Mouse (Mus musculus) frontal cortex, postnatal 36 days (tissue): ENCODE data around the gene Auts2.

ENCODE experiments used
- DNase-seq, 2 experiments: peaks; one replicate each; pipeline ENCODE4 v3.0.0; 2022; ENCODE audit warnings: low spot score in 2 of 2

Gene Auts2

DNA sequence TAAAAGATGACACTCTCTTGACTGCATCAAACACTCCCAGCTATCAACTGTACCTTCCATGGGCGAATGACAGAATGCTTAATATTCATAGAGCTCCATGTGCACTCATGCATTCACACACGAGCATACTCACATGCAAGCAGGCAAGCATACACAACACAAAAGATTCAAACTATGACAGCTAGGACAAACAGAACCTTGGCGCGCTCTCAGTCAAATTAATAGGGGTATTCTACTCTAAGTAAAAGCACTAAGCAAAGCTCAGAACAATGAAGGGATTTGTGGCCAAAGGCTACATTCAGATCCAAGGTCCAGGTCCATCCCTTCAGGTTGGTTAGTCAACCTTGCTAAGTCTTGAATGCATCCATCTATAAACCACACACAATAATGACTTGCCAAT is 219.5 kb downstream of the Auts2 start:
- DNase-seq, result no peak

DNA sequence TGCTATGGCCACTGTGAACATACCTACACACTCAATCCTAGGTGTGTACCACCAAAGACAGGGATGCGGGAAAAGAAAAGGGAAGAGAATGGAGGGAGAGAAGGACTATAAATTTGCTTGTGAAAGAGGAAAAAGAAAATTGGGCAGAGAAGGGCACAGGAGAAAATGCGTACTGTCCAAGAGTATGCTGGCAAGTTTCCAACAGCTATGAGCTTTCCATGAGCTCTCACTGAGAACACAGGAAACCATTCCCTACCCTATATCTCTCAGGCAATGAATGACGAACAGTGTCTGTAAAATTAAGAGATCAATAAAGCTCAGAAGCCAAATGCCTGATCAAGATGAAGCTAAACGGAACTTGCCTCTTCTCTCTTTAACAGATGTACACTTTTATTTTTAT is 220.2 kb downstream of the Auts2 start:
- no peak for DNase-seq

DNA sequence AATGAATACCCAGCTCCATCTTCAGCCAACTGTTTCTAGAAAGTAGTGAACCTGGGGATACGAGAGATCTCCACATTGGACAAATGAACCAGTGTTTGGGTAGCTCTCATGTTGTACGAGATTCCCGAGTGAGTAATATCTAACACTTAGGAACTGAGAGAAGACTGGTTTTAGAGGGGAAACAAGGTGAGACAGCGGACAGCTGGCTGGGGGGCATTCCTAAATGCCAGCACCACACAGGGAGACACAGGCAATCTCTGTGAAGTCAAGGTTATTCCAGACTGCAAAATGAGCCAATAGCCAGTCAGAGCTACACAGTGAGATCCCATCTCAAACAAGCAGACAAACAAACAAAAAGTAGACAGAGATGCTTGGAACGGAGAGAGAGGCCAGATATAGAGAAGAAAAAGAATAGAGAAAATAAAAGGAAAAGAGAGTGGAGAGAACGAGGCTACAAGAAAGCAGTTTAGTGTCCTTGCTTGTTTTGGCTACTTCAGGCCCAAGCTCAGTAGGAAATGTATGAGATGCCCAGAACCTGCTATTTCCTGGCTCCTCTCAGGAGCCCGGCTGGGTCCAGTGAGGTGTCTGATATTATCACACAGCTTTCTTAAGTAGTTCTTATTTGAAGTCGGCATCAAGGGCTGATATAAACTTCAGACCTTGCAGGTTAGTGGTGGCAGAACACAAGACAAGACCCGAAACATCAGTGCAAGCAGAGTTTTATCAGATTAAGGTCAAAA is 224.9 kb downstream of the Auts2 start:
- DNase-seq, result no peak

DNA sequence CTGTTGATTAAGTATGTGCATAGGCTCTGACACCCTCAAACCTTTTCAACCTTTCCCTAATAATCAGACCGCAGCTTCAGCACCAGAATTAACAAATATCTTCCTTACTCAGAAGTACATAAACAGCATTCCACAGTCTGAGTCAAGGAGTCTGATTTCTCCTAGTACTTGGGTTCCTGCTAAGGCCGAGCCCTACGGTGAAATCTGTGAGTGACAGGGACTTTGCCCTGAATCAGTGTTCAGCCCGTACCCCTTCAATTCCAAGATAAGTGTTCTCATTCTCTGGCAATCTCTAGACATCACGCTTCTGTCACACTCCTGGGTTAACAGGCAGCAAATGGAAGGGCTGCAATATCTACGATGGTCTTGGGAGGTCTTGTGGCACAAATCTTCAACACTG is 226.2 kb downstream of the Auts2 start:
- no peak for DNase-seq

DNA sequence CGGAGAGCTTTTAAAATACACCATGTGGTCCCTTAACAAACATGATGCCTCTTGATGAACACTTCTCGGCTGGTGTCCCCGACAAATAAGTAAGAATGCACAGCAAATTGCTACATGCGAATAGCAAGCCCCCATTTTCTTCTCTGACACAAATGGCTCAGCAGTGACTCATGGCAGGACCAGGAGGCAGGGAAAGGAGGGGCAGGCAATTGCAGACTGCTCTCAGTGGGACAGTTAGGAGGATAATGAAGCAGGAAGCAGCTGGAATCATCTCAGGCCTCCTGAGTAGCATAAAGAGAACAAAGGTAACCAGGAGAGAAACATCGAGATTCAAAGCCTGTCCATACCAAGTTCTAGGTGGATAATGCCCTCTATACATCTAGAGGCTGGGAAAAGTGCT is 228.8 kb downstream of the Auts2 start:
- no peak for DNase-seq

DNA sequence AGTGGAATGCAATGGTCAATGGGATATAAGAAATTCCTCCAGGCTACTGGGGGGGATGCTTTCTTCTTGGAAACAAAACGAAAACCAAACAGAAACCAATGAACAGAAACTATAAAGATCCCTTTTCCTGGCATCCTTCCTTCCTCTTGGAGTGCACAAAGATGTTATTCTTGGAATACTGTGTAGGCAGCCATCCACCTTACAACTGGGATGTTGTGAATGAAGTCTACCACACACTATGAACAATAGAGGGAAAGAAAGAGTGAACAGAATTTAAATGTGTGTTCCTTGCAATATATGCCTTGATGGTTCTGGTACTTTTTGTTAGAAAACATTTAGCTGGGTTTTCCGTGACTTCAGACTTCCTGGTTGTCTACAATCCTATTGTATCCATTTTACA is 236.1 kb downstream of the Auts2 start:
- no peak for DNase-seq

DNA sequence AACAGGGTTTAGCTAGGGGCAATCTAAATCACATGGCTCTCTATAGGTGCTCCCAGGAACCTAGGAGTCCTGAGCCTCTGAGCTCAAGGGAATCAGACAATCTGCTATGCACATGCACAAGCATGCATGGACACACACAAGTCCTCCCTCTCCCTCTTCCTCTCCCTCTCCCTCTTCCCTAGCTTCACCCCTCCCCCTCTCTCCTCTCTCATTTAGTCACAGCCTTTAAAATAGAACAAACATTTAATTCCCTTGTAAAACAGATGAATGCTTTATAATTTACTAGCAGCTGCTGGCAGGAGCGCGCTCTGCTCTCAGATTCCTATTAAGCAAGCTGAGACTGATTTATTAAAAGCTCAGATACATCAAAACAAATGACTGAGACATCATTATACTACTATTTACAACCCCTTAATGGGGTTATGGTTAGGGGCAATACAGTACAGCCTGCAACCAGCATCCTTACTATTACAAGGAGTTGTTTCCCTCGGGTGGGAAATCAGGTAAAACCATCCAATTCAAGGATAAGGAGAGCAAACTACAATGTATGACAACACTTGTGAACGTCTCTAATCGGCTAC is 237.7 kb downstream of the Auts2 start:
- no peak for DNase-seq

DNA sequence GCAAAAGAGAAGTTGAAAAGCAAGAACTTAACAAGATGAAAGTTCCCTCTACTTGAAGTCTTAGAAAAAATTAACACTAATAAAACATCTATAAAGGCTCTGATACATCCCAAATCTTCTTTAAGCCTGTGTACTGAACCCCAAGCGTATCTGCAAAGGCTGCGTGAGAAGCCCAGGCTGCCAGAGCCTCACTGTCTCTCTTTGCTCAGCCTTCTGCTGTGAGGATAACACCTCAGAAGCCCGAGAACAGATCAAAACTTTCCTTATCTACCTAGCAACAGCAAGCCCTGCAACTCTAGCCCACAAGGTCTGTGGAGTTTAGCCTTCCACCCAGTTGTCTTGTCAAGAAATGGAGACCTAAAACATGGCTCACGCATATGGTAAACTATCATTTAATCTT is 240.4 kb downstream of the Auts2 start:
- DNase-seq, result no peak

DNA sequence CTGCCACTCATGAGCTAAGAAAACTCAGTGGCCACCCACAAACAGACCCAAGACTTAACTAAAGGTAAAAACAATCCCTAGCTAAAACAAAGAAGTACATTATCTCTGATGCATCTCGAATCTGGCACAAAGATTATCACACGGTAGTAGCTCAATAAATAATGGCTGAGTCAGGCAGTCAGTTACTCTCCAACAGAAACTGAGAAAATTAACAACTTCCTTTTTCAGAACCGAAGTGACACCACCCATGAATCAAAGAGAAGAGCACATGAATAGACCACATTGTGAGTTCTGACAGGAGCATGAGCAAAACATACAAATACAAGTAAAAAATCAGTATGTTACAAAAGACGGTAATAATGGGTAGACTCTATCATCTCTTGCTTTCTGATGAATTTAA is 242.3 kb downstream of the Auts2 start:
- DNase-seq, result no peak

DNA sequence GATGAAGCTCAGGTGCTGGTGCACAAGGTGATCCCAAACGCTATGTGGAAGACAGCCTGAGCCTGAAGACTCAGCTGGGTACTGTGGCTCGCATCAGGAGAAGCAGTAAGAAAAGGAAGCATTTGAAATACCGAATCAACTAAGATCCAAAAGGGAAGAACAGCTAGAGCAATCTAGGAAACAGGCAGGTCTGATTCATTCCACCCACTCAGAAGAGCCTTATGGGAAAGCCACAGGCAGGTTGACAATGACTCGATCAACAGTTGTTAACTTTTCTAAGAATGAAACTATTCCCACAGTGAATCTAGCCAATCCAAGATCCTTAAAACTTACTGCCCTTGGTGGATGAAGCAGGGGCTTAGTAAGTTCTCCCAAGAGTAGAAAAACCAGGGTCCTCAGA is 243.4 kb downstream of the Auts2 start:
- peak in 1 of 2 experiments; percentile 22 for DNase-seq

DNA sequence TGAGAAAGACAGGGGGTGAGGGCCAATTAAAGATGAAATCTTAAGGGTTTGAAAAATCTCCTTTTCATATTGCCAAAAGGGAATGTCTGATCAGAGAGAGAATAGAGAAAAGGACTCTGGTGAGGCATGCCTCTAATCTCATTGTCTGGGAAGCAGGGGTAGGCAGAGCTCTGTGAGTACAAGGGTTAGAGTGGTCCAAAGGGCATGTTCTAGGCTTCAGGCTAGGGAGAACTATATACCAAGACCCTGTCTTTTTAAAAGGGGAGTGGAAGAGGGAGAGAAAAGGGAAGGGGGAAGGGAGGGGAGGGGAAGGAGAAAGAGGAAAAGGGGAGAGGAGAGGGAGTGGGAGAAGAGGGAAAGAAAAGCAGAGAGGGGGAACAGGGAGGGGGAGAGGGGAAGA is 244.1 kb downstream of the Auts2 start:
- DNase-seq, result no peak

DNA sequence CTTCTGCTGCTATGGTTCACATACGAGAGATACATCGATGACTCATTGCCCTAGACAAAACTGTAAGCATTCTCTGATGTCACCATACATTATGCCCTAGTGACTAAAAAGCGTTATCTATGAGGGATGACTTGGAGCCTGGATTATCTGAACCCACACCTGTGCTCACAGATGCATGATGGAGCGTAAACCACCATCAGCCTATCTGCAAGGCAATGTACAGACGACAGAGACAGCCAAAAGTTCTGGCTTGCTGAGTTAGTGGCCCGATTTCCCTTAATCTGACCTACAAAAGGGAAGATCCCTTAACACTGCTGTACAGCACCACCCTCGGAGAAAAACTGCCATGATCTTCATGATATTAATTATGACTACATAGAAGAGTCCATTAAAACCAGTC is 245.8 kb downstream of the Auts2 start:
- DNase-seq, result no peak

DNA sequence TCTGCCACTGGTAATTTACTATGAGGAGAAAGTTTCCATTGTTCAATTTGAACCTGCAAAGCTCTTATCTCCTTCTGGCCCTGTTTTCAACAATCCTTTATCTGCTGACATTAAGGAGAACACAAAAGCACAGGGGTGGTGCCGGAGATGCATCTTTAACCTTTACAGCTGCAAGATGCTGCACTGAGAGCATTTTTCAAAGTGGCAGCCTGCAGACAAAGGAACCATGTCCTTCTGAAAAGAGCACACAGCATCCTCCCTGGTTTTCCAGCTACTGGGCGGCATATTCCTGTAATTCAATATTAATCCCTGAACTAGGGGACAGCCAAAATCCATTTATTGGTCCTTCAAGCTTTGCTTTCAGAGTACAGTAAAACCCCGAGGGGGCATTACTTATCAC is 248.7 kb downstream of the Auts2 start:
- no peak for DNase-seq

DNA sequence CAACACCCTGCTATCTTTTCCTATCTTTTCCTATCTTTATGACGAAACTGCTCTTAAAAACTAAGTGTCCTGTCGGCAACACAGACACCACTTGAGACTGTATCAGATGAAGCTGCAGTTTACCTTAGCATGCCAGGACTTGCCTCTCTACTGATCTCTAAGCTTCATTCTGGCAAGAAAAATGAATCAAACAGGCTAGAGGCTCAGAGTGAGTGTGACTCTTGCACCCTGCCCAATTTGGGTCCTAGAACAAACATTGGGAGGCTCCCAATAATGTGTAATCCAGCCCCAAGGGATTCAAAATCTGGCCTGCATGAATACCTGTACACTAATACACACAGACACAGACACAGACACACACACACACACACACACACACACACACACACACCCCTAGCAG is 250.2 kb downstream of the Auts2 start:
- no peak for DNase-seq

DNA sequence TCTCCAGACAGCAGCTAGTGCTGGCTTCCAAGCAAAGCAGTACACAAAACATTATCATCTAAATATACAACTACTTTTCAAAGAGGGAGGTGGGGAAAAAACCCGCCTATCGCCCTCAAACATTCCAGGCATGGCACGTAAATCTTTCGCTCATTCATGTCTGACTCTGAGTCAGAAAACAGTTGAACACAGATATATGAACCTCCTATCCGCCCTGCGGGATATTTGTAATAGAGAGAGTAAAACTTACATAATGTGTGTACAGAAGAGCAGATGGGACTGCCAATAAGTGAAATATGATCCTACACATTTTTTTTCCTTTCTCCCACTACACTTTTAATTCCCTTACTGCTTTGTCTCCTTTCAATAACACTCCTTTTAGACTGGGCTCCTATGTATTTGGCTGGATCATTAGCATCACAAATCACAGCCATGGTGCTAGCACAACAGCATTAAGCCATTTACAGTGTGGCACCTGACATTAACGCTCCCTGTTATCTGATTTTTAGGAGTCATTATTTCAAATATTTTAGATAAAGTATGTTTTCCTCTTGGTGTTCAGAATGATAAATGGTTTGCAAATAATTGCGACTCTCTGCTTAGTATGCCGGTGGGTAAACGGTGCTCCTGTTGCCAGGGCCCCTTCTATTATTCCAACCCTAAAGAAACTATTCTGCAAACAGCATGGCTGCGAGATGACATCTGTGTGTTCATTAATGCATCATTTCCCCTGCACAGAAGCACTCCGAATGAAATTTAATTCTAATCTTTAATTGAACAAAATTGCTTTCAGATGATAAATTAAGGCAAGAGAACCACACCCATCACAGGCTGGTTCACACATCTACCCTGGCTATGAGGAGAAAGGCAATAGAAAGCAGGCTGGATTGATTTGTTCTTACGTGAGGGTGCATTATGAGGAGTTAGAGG is 252.3 kb downstream of the Auts2 start:
- no peak for DNase-seq

DNA sequence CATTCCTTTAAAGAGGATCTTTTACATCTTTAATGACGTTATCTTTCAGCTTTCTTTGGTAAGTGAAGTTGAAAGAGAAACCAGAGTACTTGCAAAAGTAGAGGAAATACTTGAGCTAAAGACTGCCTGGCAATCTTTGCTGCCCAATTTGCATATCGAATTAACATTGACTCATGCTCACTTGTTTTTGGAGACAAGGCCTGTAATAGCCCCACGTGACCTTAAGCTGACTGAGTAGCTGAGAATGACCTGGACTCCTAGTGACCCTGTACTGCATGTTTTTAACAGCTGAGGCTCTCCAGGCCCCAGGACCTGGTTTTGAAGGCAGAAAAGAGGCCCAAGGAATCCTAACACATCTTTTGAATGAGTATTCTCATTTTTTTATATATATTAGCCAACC is 259.4 kb downstream of the Auts2 start:
- no peak for DNase-seq

DNA sequence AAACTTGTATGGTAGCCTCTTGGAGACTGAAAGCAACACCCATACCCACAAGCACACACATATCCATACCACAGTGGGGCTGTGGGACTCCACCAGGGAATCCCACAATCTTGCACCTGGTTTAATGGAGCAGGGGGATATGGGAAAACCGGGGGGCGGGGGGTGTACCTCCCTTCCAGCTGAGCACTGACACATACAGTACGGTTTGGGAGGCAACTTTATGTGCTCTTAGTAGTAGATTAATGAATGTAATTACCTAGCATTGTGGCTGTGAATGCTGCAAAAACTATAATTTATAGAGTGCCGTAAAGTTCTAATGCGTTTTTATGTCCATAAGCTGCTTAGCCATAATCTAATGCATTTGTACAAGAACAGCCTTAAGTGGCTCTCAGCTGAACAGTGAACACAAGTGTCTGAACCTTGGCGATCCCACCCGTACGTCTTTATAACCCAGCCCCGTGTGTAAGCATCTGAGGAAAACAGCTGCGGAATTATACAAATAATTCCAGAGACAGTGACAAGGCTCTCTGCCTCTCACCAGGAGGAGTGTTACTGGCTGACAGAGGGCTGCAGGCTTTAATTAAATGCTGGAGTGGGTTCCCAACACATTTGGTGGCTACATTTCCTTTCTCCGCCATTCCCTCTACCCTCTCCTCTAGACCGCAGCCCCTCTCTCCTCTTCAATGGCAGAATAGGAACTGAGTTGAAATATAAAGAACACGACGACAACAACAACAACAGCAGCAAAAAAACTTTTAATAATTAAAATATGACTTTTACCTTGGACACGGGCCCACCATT is 268.8 kb downstream of the Auts2 start:
- DNase-seq, result no peak

DNA sequence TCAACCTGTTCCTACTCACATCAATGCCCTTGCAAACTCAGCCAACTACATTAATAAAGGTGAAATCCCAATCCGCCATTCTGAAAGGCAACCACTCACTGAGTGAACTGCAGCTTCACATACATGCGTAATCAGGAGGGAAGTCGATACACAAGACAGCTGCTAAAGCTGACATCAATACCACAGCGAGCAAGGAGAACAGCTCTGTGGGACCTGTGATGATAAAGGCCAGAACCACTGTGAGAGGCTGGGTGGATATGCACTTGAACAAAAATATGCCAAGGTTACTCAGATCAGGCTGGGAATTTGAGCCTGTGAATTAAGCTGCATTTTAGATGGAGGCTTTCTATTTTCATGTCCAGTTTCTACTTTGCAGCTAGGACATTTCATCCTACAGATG is 271.0 kb downstream of the Auts2 start:
- DNase-seq, result no peak

DNA sequence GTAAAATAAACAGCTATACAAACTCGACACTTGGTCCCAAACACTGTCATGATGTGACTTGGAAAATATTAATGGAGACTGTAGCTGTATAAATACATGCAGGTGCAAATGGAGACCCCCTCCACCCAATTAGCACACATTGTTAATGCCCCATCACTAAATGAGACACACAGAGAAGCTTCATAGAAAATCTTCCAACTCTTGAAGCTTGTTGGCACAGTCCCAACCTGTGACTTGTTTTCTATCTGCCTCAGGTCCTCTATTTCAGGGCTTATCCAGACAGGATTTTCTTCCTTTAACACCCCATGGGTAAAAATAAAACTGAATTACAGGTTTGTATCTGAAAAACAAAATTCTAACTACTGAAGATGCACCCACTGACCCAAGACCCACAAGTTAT is 272.2 kb downstream of the Auts2 start:
- no peak for DNase-seq

DNA sequence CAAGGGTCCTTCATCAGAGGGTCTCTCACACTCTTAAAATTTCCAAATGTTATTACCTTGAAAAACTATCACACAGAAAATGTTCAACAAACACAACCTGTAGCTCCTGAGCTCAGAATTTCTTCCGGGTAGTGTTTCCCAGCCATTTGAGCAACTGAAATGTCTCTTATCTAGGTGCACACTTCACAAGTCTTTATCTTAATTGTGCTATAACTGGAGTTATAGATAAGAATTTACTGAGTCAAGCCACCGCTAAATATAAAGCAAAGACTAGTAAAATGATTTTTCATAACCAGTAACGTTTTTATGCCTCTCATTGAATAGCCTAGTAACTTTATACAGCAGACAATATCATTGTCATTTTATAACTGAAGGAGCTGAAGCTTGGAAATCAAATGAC is 273.1 kb downstream of the Auts2 start:
- DNase-seq, result no peak

DNA sequence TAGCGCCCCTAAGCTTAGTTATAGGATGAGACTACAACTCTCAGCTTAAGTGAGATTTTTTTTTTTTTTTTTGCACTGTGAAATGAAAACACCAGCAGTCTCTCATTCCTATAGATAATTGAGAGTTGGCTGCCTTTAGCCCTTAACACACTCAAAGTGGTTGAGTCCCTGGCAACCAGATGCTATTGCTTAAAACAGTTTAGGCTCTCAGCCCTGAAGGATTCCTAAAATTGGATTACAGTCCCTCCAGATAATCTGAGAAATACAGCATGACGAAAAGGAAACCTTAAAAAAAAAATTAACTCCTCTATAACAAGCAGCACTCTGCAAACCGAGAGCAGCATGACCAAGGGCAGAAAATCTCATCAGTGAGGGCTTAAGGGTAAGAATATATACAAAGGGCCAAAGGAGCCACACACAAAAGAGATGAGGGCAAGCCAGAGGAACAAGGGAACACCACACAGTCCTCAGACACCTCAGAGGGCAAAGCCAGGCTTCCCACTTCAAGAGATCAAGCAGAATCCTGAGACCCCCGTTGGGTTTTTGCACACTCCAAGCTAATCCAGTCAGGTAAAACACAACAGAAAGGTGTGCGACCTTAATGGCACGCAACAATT is 274.7 kb downstream of the Auts2 start:
- DNase-seq, result peak in 1 of 2 experiments; percentile 20

DNA sequence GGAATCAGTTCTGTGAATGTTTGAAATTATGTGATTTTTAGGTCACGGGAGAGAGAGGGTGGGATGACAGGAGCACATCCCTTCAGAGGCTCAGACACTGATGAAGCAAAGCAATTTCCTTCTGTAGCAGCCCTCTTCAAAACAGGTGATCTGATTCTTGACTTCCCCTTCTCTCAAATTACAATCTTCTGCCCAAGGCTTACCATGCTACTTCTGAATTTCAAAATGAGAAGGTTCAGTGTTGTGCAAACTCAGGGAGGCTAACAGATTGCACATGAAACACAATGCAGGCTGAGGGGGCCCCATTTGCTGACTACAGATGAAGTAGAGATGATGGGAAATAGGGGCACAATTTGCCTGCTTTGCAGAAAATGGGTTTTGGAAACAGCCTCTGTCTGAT is 278.1 kb downstream of the Auts2 start:
- DNase-seq, result no peak
